Mouse (Mus musculus): ENCODE data around the gene Uox. TPM values are rescaled to one million over a fixed set of nuclear protein-coding genes. Genes with fewer than 3 reads are reported as not detected.
A peak's percentile ranks its signal among the peaks of the same experiment; 100 is the strongest.

Uox gene
- total and polyA plus RNA-seq, 2 experiments from 2014 or later, result 0.10 to 4.5 TPM

GRCm38 (mm10) chr3:146540521-146541273 lies 29.5 kb upstream of the Uox start:
- H3K4me1 ChIP-seq (ENCODE audit: control insufficient read depth, insufficient read depth), result no peaks in the 10 kb centered on the region
- TF ChIP-seq EP300 (IDR thresholded peaks at IDR 0.05; ENCODE audit: low read depth) (no peak), CTCF (IDR thresholded peaks at IDR 0.05; ENCODE audit: low read depth) (no peak)
- no peaks in the 10 kb centered on the region for H3K9me3 ChIP-seq (replicated peaks; ENCODE audit: control insufficient read depth, low read length)
- WGBS, result 57% methylated on average over 4 of the region's 4 CpGs
- H3K4me3 ChIP-seq (ENCODE audit: low read depth, low read length), result no peak overlapping the region
- H3K27me3 ChIP-seq (ENCODE audit: control insufficient read depth, insufficient read depth, low read length), result no peaks in the 10 kb centered on the region
- H3K27ac ChIP-seq (ENCODE audit: low read depth), result no peak overlapping the region
- H3K36me3 ChIP-seq (replicated peaks; ENCODE audit: control insufficient read depth, insufficient read depth, low read length), result no peaks in the 10 kb centered on the region
- ATAC-seq (ENCODE audit: insufficient read depth, low read depth), result no peak
- no peak for DNase-seq (ENCODE audit: low spot score)
- no peak overlapping the region for H3K4me2 ChIP-seq (ENCODE audit: low read depth, low read length)
- no peak overlapping the region for H3K9ac ChIP-seq (replicated peaks; ENCODE audit: low read depth, low read length)

- no peak overlapping the region for H3K27ac ChIP-seq (ENCODE audit: low read depth)
- no peaks in the 10 kb centered on the region for H3K9me3 ChIP-seq (replicated peaks; ENCODE audit: control insufficient read depth, low read length)
- no peaks in the 10 kb centered on the region for H3K27me3 ChIP-seq (ENCODE audit: control insufficient read depth, insufficient read depth, low read length)
- DNase-seq (ENCODE audit: low spot score), result no peak
- H3K36me3 ChIP-seq (replicated peaks; ENCODE audit: control insufficient read depth, insufficient read depth, low read length), result no peaks in the 10 kb centered on the region
- H3K9ac ChIP-seq (replicated peaks; ENCODE audit: low read depth, low read length), result no peak overlapping the region
- no peaks in the 10 kb centered on the region for H3K4me1 ChIP-seq (ENCODE audit: control insufficient read depth, insufficient read depth)
- WGBS, result 14% methylated on average over 1 of the region's 1 CpGs
- no peak overlapping the region for H3K4me3 ChIP-seq (ENCODE audit: low read depth, low read length)
- TF ChIP-seq EP300 (IDR thresholded peaks at IDR 0.05; ENCODE audit: low read depth) (no peak), CTCF (IDR thresholded peaks at IDR 0.05; ENCODE audit: low read depth) (no peak)
- no peak for ATAC-seq (ENCODE audit: insufficient read depth, low read depth)
- no peak overlapping the region for H3K4me2 ChIP-seq (ENCODE audit: low read depth, low read length)
Measured at GRCm38 (mm10) chr3:146543632-146544031, 26.6 kb upstream of the Uox start.

GRCm38 (mm10) chr3:146554816-146555215 lies 15.4 kb upstream of the Uox start:
- Histone ChIP-seq H3K27ac (ENCODE audit: low read depth) (no peak overlapping the region), H3K4me1 (ENCODE audit: control insufficient read depth, insufficient read depth) (no peaks in the 10 kb centered on the region), H3K27me3 (ENCODE audit: control insufficient read depth, insufficient read depth, low read length) (no peaks in the 10 kb centered on the region), H3K4me2 (ENCODE audit: low read depth, low read length) (no peak overlapping the region), H3K36me3 (replicated peaks; ENCODE audit: control insufficient read depth, insufficient read depth, low read length) (no peaks in the 10 kb centered on the region), H3K9me3 (replicated peaks; ENCODE audit: control insufficient read depth, low read length) (no peaks in the 10 kb centered on the region), H3K9ac (replicated peaks; ENCODE audit: low read depth, low read length) (no peak overlapping the region), H3K4me3 (ENCODE audit: low read depth, low read length) (no peak overlapping the region)
- ATAC-seq (ENCODE audit: insufficient read depth, low read depth) (no peak), DNase-seq (ENCODE audit: low spot score) (no peak)
- TF ChIP-seq EP300 (IDR thresholded peaks at IDR 0.05; ENCODE audit: low read depth), result no peak
- no peak for TF ChIP-seq CTCF (IDR thresholded peaks at IDR 0.05; ENCODE audit: low read depth)
- 79% methylated on average over 7 of the region's 7 CpGs for WGBS

- H3K9ac ChIP-seq (replicated peaks; ENCODE audit: low read depth, low read length), result no peak overlapping the region
- no peak for DNase-seq (ENCODE audit: low spot score)
- no peak for ATAC-seq (ENCODE audit: insufficient read depth, low read depth)
- H3K27me3 ChIP-seq (ENCODE audit: control insufficient read depth, insufficient read depth, low read length), result no peaks in the 10 kb centered on the region
- H3K4me1 ChIP-seq (ENCODE audit: control insufficient read depth, insufficient read depth), result no peaks in the 10 kb centered on the region
- H3K9me3 ChIP-seq (replicated peaks; ENCODE audit: control insufficient read depth, low read length), result no peaks in the 10 kb centered on the region
- H3K4me3 ChIP-seq (ENCODE audit: low read depth, low read length), result no peak overlapping the region
- H3K4me2 ChIP-seq (ENCODE audit: low read depth, low read length), result no peak overlapping the region
- 0 out of 2 replicates have a peak, but pooled peaks have one; percentile 3 for TF ChIP-seq CTCF (IDR thresholded peaks at IDR 0.05; ENCODE audit: low read depth)
- no peak for TF ChIP-seq EP300 (IDR thresholded peaks at IDR 0.05; ENCODE audit: low read depth)
- WGBS, result 90% methylated on average over 1 of the region's 1 CpGs
- H3K27ac ChIP-seq (ENCODE audit: low read depth), result no peak overlapping the region
- H3K36me3 ChIP-seq (replicated peaks; ENCODE audit: control insufficient read depth, insufficient read depth, low read length), result no peaks in the 10 kb centered on the region
Measured at GRCm38 (mm10) chr3:146556567-146556966, 13.7 kb upstream of the Uox start.

GRCm38 (mm10) chr3:146557507-146557906 lies 12.7 kb upstream of the Uox start:
- TF ChIP-seq CTCF (IDR thresholded peaks at IDR 0.05; ENCODE audit: low read depth) (no peak), EP300 (IDR thresholded peaks at IDR 0.05; ENCODE audit: low read depth) (no peak)
- WGBS, result 54% methylated on average over 6 of the region's 6 CpGs
- Histone ChIP-seq H3K36me3 (replicated peaks; ENCODE audit: control insufficient read depth, insufficient read depth, low read length) (no peaks in the 10 kb centered on the region), H3K4me3 (ENCODE audit: low read depth, low read length) (no peak overlapping the region), H3K27ac (ENCODE audit: low read depth) (no peak overlapping the region), H3K9me3 (replicated peaks; ENCODE audit: control insufficient read depth, low read length) (no peaks in the 10 kb centered on the region), H3K9ac (replicated peaks; ENCODE audit: low read depth, low read length) (no peak overlapping the region), H3K4me1 (ENCODE audit: control insufficient read depth, insufficient read depth) (no peaks in the 10 kb centered on the region), H3K27me3 (ENCODE audit: control insufficient read depth, insufficient read depth, low read length) (no peaks in the 10 kb centered on the region), H3K4me2 (ENCODE audit: low read depth, low read length) (no peak overlapping the region)
- DNase-seq (ENCODE audit: low spot score) (no peak), ATAC-seq (ENCODE audit: insufficient read depth, low read depth) (no peak)

GRCm38 (mm10) chr3:146562936-146563335 lies 7.3 kb upstream of the Uox start:
- DNase-seq (ENCODE audit: low spot score), result no peak
- no peaks in the 10 kb centered on the region for H3K27me3 ChIP-seq (ENCODE audit: control insufficient read depth, insufficient read depth, low read length)
- H3K4me2 ChIP-seq (ENCODE audit: low read depth, low read length), result no peak overlapping the region
- 89% methylated on average over 7 of the region's 7 CpGs for WGBS
- no peak overlapping the region for H3K27ac ChIP-seq (ENCODE audit: low read depth)
- no peak overlapping the region for H3K4me3 ChIP-seq (ENCODE audit: low read depth, low read length)
- H3K9me3 ChIP-seq (replicated peaks; ENCODE audit: control insufficient read depth, low read length), result no peaks in the 10 kb centered on the region
- no peak for ATAC-seq (ENCODE audit: insufficient read depth, low read depth)
- no peaks in the 10 kb centered on the region for H3K36me3 ChIP-seq (replicated peaks; ENCODE audit: control insufficient read depth, insufficient read depth, low read length)
- TF ChIP-seq EP300 (IDR thresholded peaks at IDR 0.05; ENCODE audit: low read depth) (no peak), CTCF (IDR thresholded peaks at IDR 0.05; ENCODE audit: low read depth) (no peak)
- H3K4me1 ChIP-seq (ENCODE audit: control insufficient read depth, insufficient read depth), result no peaks in the 10 kb centered on the region
- no peak overlapping the region for H3K9ac ChIP-seq (replicated peaks; ENCODE audit: low read depth, low read length)
